Mouse (Mus musculus) granulocyte monocyte progenitor cell, adult 5-6 weeks (primary cell): ENCODE results near the gene Kpna4. TPM values are rescaled to one million over a fixed set of nuclear protein-coding genes. Genes with fewer than 3 reads are reported as not detected.

Source experiments
- ATAC-seq: replicated peaks from 2 replicates; pipeline ENCODE4 v1.8.0; 2016; ENCODE audit warnings: mild to moderate bottlenecking, moderate TSS enrichment, inconsistent platforms; ENCODE audit not compliant: poor library complexity, severe bottlenecking
- total RNA-seq, 2 experiments: library from RNA; stranded (forward) in 1 of 2; stranded (reverse) in 1 of 2; fragments of 200-712, 200-1000 nt in 1 of 2; fragments of >200 nt in 1 of 2; fragmentation: Nextera tagmentation in 1 of 2; gene quantifications; 2 replicates each; pipeline ENCODE4 v1.2.3; 2014 to 2017

Kpna4 gene
- total RNA-seq (2014; fragmentation: Nextera tagmentation) (51.9 and 55.0 TPM in 2 replicates), total RNA-seq (2017) (59.9 and 61.4 TPM in 2 replicates)

- ATAC-seq, result peak; percentile 94
Observed at GRCm38 (mm10) chr3:69126509-69127345, at the start of gene Kpna4. TSS of gene Kpna4 (minus strand) at chr3:69127113.

DNA sequence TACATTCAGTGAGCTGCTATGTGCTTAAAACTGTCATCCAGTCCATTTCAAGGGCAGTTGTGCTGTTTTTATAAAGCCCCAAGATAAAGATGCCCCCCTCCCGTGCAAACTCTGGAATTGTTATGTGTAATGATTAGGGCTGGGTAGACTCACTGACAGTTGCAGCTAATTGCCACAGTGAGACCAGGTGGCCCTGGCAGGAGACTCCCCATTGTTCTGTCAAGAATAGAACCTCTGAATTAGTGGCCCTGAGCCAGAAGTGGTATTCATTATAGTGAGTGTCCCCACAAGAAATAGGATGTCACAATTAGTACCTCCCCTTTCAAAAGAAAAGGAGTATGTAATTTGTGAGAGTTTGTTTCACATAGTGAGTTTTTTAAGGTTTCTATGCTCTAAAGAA, 48.3 kb upstream of the Kpna4 start:
- no peak for ATAC-seq

GRCm38 (mm10) chr3:69171123-69171522, 44.2 kb upstream of the Kpna4 start:
- ATAC-seq, result peak; percentile 92

- no peak for ATAC-seq
Observed at GRCm38 (mm10) chr3:69169796-69170195, 42.9 kb upstream of the Kpna4 start.

- ATAC-seq, result no peak
Observed at GRCm38 (mm10) chr3:69168724-69169123, 41.8 kb upstream of the Kpna4 start.

GRCm38 (mm10) chr3:69163057-69163456, 36.1 kb upstream of the Kpna4 start:
- peak; percentile 97 for ATAC-seq

- ATAC-seq, result no peak
Observed at GRCm38 (mm10) chr3:69160429-69160828, 33.5 kb upstream of the Kpna4 start.

DNA sequence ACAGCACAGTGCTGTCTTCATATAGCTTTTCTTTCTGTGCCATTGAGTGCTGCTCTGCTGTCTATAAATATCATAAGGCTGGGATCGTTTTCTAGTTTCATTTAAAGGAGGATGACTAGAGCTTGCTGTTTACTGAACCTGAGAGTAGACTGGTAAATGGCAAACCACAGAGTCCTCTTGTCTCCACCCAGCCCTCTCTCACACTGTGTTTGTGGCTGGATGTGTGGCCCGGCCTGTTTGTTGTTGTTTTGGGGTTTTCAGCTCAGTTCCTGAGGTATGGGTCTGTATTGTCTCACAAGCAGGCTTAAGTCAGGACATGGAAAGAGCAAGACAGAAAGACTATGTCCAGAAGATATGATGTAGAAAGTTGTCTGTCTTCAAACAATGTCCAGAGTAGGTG, 32.6 kb upstream of the Kpna4 start:
- no peak for ATAC-seq

DNA sequence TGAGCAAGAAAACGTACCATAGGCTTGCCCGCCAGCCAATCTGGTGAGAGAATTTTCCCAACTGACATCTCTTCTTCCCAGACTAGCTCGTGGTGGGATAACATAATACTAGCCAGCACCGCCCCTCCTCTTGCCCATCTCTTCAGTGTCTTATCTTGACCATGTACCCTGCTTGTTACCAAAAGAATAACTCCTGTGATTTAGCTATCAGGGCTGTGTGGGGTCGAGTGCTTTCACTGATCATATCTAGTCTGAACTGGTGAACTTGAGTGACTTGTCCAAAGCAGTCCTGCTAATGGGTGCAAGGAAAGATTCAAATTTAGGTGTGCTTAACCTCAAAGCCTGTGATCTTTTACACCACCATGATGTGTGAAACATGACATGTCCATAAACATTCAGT, 31.0 kb upstream of the Kpna4 start:
- ATAC-seq, result no peak

GRCm38 (mm10) chr3:69156484-69156883, 29.6 kb upstream of the Kpna4 start:
- ATAC-seq, result peak; percentile 95

DNA sequence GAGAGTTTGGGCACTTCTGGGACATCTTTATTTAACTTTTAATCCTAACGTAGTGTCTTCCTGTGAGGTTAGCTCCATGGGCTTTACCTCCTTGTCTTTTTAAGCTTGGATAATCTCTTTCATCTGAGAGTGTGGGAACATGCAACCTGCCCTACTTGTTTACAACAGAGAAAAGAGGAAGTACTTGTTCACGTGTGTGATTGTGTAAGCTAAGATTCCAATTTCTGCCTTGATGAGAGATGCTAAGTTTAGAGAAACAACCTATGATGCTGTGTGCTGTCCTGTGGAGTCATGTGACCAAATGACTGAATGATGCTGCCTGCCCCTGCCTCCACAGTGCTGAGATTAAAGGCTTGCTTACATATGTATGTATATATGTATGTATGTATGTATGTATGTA, 27.8 kb upstream of the Kpna4 start:
- peak; percentile 82 for ATAC-seq

DNA sequence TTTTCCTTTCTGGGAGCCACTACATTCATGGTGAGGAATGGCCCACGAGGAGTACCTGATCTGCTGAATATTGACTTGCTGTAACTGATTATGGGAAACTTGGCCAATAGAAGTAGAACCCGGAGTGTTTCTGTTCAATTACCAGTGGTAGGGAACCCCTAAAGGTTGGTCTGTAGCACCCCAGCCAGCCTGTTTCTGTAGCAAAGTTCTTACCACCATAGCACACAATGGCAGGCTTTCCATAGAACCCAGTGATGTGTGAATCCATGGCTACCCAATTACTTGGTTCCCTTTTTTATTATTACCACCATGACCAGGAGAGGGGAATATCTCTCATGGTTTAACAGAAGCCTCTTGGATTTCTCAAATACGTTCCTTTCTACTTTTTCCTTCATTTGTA, 24.0 kb upstream of the Kpna4 start:
- ATAC-seq, result no peak

DNA sequence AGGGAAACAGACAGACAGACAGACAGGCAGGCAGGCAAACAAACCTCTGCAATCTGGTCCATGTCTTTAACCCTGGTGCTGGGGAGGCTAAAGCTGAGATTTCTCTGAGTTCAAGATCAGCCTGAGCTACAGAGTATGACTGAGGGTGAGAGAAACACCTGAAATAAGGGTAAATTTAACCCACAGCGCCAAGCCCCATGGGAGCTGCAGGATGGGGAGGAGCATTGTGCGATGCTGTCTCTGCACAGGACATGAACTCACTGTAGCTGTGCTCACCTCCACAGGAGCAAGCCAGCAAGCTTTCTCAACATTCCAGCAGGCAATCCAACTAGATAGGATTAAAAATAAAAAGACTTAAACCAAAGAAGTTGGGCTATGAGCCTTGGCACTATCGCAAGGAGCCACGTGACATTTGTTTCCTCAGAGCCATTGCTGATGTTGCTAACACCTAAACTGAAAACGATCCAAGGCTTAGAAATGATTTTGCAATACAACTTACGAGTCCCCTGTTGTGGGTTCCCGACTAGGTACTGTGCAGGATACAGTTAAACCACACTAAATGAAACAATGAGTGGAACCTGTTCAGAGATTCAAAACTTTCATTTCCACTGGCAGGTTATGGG, 15.6 kb upstream of the Kpna4 start:
- peak; percentile 97 for ATAC-seq

DNA sequence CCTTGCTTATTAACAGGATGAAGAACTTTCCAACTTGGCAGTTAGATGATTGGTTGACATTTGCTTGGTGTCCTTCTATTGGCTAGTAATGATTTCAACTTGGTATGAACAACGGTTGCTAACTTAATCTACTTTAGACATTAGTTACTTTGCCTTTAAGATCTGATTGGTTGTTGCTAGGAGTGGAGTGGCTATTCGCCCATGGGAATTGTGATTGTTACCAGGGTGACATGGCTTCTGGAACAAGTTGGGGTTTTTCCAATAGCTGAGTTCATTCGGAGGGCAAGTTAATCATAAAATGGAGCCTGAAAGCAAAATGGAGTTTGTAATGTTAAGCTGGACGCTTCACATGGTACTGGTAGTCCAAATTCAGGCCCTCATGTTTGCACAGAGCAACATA, 13.9 kb upstream of the Kpna4 start:
- ATAC-seq, result no peak

GRCm38 (mm10) chr3:69136059-69136458, 9.1 kb upstream of the Kpna4 start:
- no peak for ATAC-seq

GRCm38 (mm10) chr3:69130973-69131372, 4.1 kb upstream of the Kpna4 start:
- ATAC-seq, result no peak

DNA sequence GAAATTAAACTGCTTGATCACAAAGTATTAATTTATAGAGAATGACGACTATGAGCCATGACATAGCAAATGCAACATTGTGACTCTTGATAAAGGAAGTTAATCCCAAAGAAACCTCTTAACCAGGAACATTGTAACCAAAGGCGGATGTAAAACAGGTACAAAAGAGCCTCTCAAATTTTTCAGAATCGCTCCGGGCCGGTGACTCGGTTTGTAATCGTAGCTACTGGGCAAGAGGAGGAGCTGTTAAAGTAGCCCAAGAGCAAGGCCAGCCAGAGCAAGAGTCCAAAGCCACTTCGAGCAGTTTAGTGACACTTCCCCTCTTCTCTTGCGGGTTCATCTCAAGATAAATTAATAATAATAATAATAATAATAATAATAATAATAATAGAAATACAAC, 780 bp upstream of the Kpna4 start:
- no peak for ATAC-seq

DNA sequence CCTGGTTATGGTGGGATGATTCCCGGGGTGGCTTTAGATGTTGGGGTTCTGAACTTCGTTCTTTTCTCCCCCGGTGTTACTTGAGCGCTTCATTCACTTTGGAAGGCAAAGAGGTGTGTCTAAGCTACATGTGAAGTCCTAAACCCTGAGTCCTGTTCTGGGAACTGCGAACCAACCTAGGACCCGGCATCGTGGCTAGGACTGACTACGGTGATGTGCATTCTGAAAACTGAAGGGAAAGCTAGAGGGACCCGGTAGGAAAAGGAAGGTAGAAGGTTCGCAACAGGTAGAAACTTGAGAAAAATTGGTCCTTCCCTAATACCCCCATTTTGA, 399 bp upstream of the Kpna4 start:
- ATAC-seq, result peak; percentile 4; the same call in 1 of the 2 replicates

GRCm38 (mm10) chr3:69125891-69126508, 913 bp downstream of the Kpna4 start:
- peak; percentile 24 for ATAC-seq

DNA sequence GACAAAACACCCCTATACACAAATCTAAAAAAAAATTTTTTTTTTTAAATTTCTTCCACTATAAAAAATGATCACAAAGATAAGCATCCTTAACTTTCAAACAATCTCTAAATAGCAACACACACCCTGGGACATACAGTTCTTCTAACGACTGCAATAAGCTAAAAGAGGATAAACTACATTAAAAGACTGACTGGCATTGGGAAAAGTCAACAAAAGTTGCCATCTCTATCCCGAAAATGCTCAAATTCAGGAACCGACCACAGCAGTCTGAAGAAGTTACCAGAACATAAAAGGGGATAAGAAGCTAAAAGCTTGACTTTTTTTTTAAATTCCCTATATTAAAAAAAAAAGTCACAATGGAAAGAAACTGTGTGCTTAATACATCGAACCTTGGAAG, 1.5 kb downstream of the Kpna4 start:
- ATAC-seq, result no peak

- no peak for ATAC-seq
Observed at GRCm38 (mm10) chr3:69118827-69119226, 8.1 kb downstream of the Kpna4 start.
